Mouse (Mus musculus): Measurements from ENCODE around the gene Htra3. TPM values are rescaled to one million over a fixed set of nuclear protein-coding genes. Genes with fewer than 3 reads are reported as not detected.
A peak's percentile ranks its signal among the peaks of the same experiment; 100 is the strongest.

Htra3 gene
- total RNA-seq, 2 experiments from 2014 or later, result 15.4 to 18.2 TPM

- DNase-seq (ENCODE audit: low spot score in 2 of 2), result no peak
Observed at GRCm38 (mm10) chr5:35655753-35656485, 23.7 kb downstream of the Htra3 start.

DNA sequence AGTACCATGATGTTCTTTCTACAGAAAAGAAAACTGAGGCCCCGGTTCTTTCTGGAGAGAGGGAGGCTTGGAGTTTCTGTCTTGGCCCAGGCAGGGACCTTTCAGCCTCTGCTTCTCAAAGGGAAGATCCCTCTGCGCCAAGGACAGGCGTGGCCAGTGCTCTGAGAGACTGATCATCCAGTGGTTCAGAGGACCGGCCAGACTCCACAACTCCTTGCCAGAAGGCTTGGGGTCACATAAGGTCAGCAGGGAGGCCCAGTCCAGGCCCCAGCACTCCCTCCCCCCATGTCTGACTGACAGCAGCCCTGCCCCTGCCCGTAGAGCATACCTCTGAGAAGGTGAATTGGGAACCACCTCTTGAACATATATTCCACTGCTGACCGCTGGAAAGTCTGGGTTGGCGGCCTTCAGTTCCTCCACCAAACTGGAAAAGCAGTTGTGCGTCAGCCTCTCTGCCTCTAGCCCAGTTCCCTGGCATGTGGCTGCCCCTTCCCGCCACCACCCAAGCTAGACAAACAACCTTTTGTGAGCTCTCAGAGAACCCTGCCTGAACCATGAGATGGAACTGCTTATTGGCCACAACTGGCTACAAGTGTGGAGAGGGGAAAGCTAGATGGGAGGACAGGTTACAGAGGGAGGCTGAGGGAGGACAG, 25.7 kb downstream of the Htra3 start:
- DNase-seq (ENCODE audit: low spot score in 2 of 2), result no peak

DNA sequence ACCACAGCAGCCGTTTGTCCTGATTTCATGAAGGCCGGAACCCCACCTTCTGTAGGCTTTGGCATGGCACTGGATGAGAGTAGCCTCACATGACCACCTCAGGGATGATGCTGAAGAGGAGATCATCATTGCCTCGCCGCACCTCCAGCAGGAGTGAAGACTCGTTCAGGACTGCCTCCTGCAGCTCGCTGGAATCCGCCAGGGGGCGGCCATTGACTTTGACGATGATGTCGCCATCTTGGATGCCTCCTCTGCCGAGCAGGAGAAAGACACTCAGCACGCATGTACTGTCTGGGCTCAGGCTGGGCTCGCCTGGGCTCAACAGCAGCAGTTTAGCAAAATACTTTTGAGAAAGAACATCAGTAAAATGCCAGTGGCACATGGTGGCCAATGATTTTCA, 26.7 kb downstream of the Htra3 start:
- DNase-seq (ENCODE audit: low spot score in 2 of 2), result no peak

DNA sequence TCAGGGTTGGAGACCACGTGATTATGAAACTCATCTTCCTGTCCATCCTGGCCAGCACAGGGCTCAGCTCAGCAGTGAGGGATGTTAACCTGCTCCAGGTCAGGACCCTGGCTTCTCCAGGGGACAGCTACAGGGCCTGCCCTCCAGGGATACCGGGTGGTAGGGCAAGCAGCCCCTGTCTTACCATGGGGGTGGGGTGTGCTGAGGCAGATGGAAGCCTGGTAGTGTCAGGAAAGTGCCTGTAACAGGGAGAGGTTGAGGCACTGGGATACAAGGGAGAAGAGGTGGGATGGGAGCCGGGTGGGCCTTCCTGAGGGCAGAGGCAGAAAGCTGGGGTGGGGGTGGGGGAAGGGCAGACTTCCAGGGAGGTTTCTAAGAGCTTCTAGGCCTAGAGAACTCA, 27.3 kb downstream of the Htra3 start:
- DNase-seq (ENCODE audit: low spot score in 2 of 2), result no peak

GRCm38 (mm10) chr5:35648230-35648629, 31.4 kb downstream of the Htra3 start:
- no peak for DNase-seq (ENCODE audit: low spot score in 2 of 2)

- DNase-seq (ENCODE audit: low spot score in 2 of 2), result no peak
Observed at GRCm38 (mm10) chr5:35647562-35647961, 32.0 kb downstream of the Htra3 start.

DNA sequence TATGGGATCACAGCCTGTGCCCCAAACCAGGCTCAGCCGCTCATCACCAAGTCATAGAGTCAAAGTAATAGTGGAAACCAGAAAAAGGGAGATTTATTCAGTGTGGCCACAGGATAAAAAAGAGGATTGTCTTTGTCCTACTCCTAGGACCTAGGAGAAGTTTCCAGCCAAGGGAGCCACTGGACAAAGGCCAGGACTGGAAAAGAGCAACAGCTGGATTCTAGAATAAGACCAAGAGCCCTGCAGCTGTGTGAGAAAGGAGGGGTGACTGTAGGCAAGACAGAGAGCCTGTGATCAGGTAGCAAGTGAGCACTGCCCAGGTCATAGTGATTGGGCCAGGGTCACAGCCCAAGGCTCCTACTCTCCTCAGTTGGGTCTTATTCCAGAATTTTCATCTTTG, 32.7 kb downstream of the Htra3 start:
- DNase-seq (ENCODE audit: low spot score in 2 of 2), result no peak

DNA sequence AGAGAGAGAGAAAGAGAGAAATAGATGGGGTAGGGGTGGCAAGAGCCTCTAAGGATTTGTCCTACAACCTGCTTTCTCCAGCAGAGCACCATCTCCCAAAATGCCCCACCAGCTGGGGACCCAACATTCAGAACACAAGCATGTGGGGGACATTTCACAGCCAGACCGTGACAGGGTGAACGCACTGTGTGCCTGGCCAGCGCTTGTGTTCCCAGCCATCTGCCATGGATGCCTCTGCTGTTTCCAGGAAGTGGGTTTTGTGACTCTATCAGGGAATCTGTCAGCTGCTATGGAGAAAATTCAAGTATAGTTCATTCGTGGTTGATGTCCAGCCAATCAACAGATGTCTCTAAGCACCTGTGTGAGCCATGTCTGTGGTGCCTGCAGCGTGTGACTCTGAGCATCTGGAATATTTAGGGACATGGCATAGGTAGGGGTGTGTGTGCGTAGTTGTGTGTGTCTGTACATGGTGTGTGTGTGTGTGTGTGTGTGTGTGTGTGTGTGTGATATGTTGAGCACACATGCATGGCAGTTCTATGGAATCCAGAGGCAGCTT, 33.6 kb downstream of the Htra3 start:
- DNase-seq (ENCODE audit: low spot score in 2 of 2), result peak; percentile 52 to 61

DNA sequence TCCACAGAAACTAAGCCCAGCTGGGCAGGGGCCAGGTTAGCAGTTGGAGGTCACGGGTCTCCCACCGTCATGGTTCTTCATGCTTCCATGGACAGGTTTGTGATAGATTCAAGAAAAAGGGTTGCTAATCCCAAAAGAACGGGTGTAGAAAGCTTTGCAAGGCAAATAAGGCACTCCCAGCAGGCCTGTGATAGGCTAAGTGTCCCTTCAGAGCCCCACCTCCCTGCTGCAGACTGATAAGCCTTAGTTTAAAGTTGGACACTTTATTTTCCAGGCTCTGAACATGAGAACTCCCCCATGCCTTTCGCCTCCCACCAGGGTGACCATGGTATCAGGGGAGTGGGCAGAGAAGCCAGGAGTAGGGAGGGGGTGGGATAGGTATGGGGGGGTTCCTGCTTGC, 35.5 kb downstream of the Htra3 start:
- DNase-seq (ENCODE audit: low spot score in 2 of 2), result no peak

DNA sequence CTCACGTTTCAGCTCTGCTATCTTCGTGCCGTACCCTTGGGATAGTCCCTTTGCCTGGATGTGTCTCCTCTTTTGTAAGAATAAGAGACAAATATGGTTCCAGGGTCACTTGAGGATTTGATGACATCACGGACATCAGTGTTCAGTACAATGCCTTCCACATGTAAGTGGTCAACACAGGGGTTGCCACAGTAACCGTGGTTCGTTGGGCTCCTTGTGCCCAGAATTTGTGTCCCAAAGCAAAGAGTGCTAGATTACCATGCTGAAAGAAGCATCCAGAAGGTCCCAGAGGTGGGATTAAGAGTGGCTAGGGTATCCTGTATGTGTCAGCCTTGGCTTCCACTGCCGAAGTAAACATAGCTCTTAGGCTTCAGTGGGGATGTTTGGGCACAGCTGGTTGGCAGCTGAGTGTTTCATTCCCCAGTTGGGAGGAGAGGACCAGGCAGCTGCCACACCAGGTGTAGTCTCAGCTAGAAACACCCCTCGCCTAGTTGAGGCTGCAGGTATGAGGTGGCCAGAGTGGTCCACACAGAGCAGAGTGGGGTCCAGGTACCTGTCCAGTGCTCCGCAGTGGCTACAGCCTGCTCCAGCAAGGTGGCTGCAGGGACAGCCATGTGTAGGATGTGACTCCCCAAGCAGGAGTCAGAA, 36.1 kb downstream of the Htra3 start:
- no peak for DNase-seq (ENCODE audit: low spot score in 2 of 2)

GRCm38 (mm10) chr5:35641961-35642584, 37.5 kb downstream of the Htra3 start:
- DNase-seq (ENCODE audit: low spot score in 2 of 2), result no peak

- DNase-seq (ENCODE audit: low spot score in 2 of 2), result no peak
Observed at GRCm38 (mm10) chr5:35636016-35636415, 43.6 kb downstream of the Htra3 start.

DNA sequence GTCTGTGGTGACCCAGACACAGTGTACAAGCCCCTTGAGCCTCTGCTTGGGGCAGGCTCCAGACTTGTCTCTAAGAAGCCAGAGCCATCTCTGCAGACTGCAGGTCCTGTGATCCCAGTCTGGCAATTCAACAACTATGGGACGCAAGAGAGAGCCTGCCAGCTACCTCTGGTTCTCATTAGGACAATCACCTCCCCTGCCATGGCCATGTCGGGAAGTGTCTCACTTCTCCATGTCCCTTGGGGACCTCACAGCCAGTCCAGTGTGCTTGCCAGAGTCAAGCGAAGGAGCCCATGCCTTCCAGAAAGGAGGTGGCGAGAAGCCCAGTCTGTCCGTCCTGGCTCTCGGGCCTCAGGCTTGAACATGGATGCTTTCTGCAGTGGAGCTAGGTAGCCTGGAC, 46.7 kb downstream of the Htra3 start:
- DNase-seq (ENCODE audit: low spot score in 2 of 2), result no peak

GRCm38 (mm10) chr5:35631755-35632154, 47.8 kb downstream of the Htra3 start:
- DNase-seq (ENCODE audit: low spot score in 2 of 2), result no peak

- no peak for DNase-seq (ENCODE audit: low spot score in 2 of 2)
Observed at GRCm38 (mm10) chr5:35631224-35631623, 48.4 kb downstream of the Htra3 start.

DNA sequence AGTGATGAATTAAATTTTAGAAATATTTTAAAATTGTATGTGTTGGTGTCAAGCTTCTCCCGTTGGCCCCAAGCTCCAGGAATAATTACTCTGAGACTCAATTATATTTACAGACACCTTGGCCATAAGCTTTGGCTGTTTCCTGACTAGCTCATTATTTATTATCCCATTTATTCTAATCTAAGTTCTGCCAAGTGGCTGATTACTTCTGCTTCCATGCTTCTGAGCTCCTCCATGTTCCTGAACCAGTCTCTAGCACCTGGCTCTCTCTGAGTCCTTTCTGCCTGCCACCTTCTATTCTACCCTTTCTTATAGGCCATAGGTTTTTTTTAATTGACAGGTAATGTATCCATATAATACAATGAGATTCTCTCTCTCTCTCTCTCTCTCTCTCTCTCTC, 48.9 kb downstream of the Htra3 start:
- no peak for DNase-seq (ENCODE audit: low spot score in 2 of 2)

DNA sequence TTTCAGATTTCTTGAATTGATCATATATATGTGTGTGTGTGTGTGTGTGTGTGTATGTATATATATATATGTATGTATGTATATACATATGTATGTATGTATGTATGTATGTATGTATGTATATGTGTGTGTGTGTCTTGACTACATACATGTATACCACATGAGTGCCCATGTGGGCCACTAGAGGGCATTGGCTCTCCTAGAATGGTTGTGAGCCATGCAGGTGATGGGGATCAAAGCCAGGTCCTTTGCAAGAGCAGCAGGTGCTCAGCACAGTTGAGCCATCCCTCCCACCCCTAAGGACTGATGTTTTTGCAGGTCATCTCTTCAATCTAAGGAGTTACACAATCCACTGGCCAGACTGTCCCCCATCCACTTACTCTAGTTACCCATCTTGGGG, 50.2 kb downstream of the Htra3 start:
- DNase-seq (ENCODE audit: low spot score in 2 of 2), result no peak

DNA sequence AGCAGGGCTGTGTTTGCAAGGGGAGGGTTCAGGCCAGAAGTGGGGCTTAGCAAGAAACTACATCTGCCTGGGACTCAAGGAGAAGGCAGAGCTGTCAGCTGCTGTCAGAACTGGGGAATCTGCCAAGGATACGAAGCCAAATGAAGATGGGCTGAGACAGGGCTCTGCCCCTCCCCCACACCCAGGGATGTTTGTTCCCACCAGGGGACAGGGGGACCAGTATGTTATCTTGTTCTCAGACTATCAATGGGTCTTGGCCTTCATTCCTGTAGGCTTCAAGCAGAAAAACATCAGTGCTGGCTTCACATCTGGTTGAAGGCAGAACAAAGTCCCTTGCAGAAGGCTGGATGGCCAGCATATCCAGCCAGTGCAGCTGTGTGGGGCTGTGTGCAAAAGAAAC, 50.9 kb downstream of the Htra3 start:
- peak; percentile 59 to 65 for DNase-seq (ENCODE audit: low spot score in 2 of 2)

- DNase-seq (ENCODE audit: low spot score in 2 of 2), result no peak
Observed at GRCm38 (mm10) chr5:35627307-35627840, 52.2 kb downstream of the Htra3 start.

GRCm38 (mm10) chr5:35626408-35626807, 53.2 kb downstream of the Htra3 start:
- DNase-seq (ENCODE audit: low spot score in 2 of 2), result no peak

DNA sequence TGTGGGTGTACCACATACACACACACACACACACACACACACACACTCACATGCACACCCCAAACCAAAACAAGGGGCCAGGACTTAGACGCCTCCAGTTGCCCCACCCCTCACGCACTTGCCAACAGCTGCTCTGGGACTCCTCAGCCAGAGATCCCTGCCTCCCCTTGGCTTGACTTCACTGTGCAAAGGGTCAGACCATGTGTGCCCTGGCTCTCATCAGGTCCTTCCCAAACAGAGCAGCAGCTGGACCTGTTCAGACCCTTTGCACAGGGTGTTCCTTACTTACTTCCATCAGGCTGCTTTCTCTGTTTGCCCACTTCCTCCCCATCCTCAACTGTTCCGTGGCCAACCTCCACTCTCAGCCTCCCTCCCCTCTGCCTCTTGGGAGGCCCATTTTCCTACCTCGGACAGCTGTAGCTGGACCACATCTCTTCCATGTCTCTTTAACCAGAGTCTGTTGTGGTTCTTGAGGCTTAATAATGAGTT, 54.8 kb downstream of the Htra3 start:
- DNase-seq (ENCODE audit: low spot score in 2 of 2), result no peak
